Mouse (Mus musculus): Measurements from ENCODE around the gene Samd15.
"Not testable (repeated sequence)": the region's sequence is repeated elsewhere in the genome, so short reads cannot be mapped to it uniquely, and the experiment has no call there.

Samd15 gene

GRCm38 (mm10) chr12:87199206-87199972 is at the start of gene Samd15:
Gene Samd15, plus strand, starts transcription at chr12:87199723.
- no peak for DNase-seq (ENCODE audit: low read depth, low spot score)

- not testable (repeated sequence) for DNase-seq (ENCODE audit: low read depth, low spot score)
Observed at GRCm38 (mm10) chr12:87154448-87154847, 45.1 kb upstream of the Samd15 start.

GRCm38 (mm10) chr12:87157361-87157760 is 42.2 kb upstream of the Samd15 start:
- DNase-seq (ENCODE audit: low read depth, low spot score), result no peak

- DNase-seq (ENCODE audit: low read depth, low spot score), result no peak
Observed at GRCm38 (mm10) chr12:87158099-87158498, 41.4 kb upstream of the Samd15 start.

- DNase-seq (ENCODE audit: low read depth, low spot score), result no peak
Observed at GRCm38 (mm10) chr12:87160310-87160709, 39.2 kb upstream of the Samd15 start.

GRCm38 (mm10) chr12:87160815-87161214 is 38.7 kb upstream of the Samd15 start:
- DNase-seq (ENCODE audit: low read depth, low spot score), result no peak

GRCm38 (mm10) chr12:87175194-87175946 is 24.2 kb upstream of the Samd15 start:
- DNase-seq (ENCODE audit: low read depth, low spot score), result no peak

GRCm38 (mm10) chr12:87177631-87178030 is 21.9 kb upstream of the Samd15 start:
- DNase-seq (ENCODE audit: low read depth, low spot score), result no peak

GRCm38 (mm10) chr12:87193008-87193407 is 6.5 kb upstream of the Samd15 start:
- DNase-seq (ENCODE audit: low read depth, low spot score), result no peak

- DNase-seq (ENCODE audit: low read depth, low spot score), result no peak
Observed at GRCm38 (mm10) chr12:87195069-87195468, 4.5 kb upstream of the Samd15 start.

GRCm38 (mm10) chr12:87196310-87196709 is 3.2 kb upstream of the Samd15 start:
- DNase-seq (ENCODE audit: low read depth, low spot score), result no peak

GRCm38 (mm10) chr12:87198792-87199191 is 731 bp upstream of the Samd15 start:
- DNase-seq (ENCODE audit: low read depth, low spot score), result no peak

GRCm38 (mm10) chr12:87199973-87200586 is 557 bp downstream of the Samd15 start, which contains the start of gene Tmed8:
Gene Tmed8, minus strand, starts transcription at chr12:87200454.
- no peak for DNase-seq (ENCODE audit: low read depth, low spot score)

GRCm38 (mm10) chr12:87201694-87202093 is 2.2 kb downstream of the Samd15 start:
- DNase-seq (ENCODE audit: low read depth, low spot score), result no peak

- DNase-seq (ENCODE audit: low read depth, low spot score), result not testable (repeated sequence)
Observed at GRCm38 (mm10) chr12:87205789-87206188, 6.3 kb downstream of the Samd15 start.

- DNase-seq (ENCODE audit: low read depth, low spot score), result no peak
Observed at GRCm38 (mm10) chr12:87212844-87213606, 13.5 kb downstream of the Samd15 start.

- DNase-seq (ENCODE audit: low read depth, low spot score), result no peak
Observed at GRCm38 (mm10) chr12:87216053-87216452, 16.5 kb downstream of the Samd15 start.

GRCm38 (mm10) chr12:87217596-87217995 is 18.1 kb downstream of the Samd15 start:
- DNase-seq (ENCODE audit: low read depth, low spot score), result no peak

GRCm38 (mm10) chr12:87219362-87219761 is 19.8 kb downstream of the Samd15 start:
- DNase-seq (ENCODE audit: low read depth, low spot score), result no peak

GRCm38 (mm10) chr12:87224950-87225349 is 25.4 kb downstream of the Samd15 start:
- DNase-seq (ENCODE audit: low read depth, low spot score), result no peak

GRCm38 (mm10) chr12:87226801-87227200 is 27.3 kb downstream of the Samd15 start:
- DNase-seq (ENCODE audit: low read depth, low spot score), result no peak

GRCm38 (mm10) chr12:87229633-87230032 is 30.1 kb downstream of the Samd15 start:
- no peak for DNase-seq (ENCODE audit: low read depth, low spot score)
